Mouse (Mus musculus): ENCODE results near the gene Rabac1. TPM values are rescaled to one million over a fixed set of nuclear protein-coding genes. Genes with fewer than 3 reads are reported as not detected.

The Rabac1 gene
- 91.3 and 101 TPM in 2 replicates for polyA plus RNA-seq (2014; fragmentation: Nextera tagmentation; extraction: Ambion mirVana)

DNA sequence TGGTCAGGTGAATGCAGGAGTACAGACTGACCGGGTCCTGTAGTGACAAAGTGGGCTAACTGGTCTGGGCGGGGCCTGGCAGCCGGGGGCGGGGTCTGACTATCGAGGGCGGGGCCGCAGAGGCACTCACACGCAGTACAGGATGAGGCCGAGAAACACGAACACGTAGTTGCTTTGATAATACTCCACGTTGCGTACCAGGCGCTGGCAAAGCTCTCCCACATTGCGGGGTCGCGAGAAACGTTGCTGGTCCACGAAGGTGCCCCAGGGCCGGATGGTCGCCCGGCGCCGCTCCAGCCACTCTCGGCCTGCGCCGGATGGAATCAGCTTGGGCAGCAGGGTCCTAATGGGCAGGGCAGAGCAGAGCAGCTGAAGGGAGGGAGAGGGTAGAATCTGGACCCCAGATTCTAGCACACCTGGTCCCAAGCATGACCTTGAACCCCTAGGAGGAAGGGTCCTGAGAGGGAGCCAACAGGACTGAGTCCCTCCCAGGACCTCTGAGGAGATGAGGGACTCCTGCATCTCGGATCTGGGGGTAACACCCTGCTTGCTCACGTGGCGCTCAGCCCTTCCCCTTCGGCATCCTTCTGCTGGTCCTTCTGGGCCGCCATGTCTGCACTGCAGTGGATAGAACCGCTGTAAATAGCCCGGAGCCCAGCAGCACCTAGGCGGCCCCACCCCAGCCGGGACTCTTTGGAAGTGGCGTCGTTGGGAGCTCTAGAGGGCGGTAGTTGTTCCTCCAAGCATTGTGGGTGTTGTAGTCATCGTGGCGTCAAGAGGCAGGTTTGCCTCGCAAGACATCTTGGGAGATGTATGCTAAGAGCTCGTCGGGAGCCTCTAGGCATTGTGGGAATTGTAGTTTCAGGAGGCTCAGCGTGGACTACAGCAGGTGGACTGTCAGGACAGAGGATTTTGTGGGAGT lies at the start of gene Rabac1:
Gene Rabac1 (minus strand): TSS at position 783 of the 922 bp plus-strand sequence.
- peak within 1 kb of the TSS; percentile 69 for H3K4me3 ChIP-seq (ENCODE audit: low read depth, low read length)
- no peaks in the 10 kb centered on the region for H3K36me3 ChIP-seq (ENCODE audit: control insufficient read depth, insufficient read depth, low read length)
- no peaks in the 10 kb centered on the region for H3K27me3 ChIP-seq (replicated peaks; ENCODE audit: control insufficient read depth, insufficient read depth, low read length)
- WGBS = under 1% methylated on average over 45 of the region's 45 CpGs
- ATAC-seq (replicated peaks; ENCODE audit: low FRiP score) (peak; percentile 90), DNase-seq (ENCODE audit: low spot score) (peak; percentile 88)
- H3K27ac ChIP-seq (ENCODE audit: low read depth, low read length) = peak within 1 kb of the TSS; percentile 74
- no peaks in the 10 kb centered on the region; the same call in 1 of the 2 replicates for H3K4me1 ChIP-seq (replicated peaks; ENCODE audit: control insufficient read depth, insufficient read depth, low read length)
- H3K9ac ChIP-seq (ENCODE audit: low read depth, low read length) = peak within 1 kb of the TSS; percentile 67
- no peaks in the 10 kb centered on the region for H3K9me3 ChIP-seq (ENCODE audit: control insufficient read depth, low read length)
- H3K4me2 ChIP-seq = peak within 1 kb of the TSS; percentile 79

DNA sequence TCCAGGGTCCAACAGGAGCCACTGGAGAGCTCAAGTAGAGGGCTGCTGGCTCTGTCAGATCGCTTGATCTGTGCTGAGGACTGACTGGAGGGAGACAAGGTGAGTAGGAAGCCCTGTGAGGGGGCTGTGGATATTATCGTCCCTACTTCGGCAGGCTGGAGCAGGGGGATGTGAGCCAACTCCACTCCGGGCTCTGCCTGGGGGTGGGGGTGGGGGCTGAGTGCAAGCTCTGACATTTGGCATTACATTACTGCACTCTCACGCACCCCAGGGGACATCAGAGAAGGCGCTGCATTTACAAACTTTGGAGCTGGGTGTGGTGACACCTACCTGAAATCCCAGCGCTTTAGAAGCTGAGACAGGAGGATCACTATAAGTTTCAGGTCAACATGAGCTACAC lies 39.0 kb upstream of the Rabac1 start:
- H3K9me3 ChIP-seq (ENCODE audit: control insufficient read depth, low read length) = no peaks in the 10 kb centered on the region
- 0 out of 2 replicates have a peak, but pooled peaks cover 6% of the 10 kb centered on the region for H3K4me1 ChIP-seq (replicated peaks; ENCODE audit: control insufficient read depth, insufficient read depth, low read length)
- H3K36me3 ChIP-seq (ENCODE audit: control insufficient read depth, insufficient read depth, low read length) = no peaks in the 10 kb centered on the region; the same call in 1 of the 2 replicates
- no peak overlapping the region for H3K27ac ChIP-seq (ENCODE audit: low read depth, low read length)
- H3K4me2 ChIP-seq = no peak overlapping the region
- DNase-seq (ENCODE audit: low spot score) (no peak), ATAC-seq (replicated peaks; ENCODE audit: low FRiP score) (no peak)
- peaks cover 56% of the 10 kb centered on the region for H3K27me3 ChIP-seq (replicated peaks; ENCODE audit: control insufficient read depth, insufficient read depth, low read length)
- no peak overlapping the region for H3K9ac ChIP-seq (ENCODE audit: low read depth, low read length)
- H3K4me3 ChIP-seq (ENCODE audit: low read depth, low read length) = no peak overlapping the region
- WGBS = 49% methylated on average over 7 of the region's 7 CpGs

DNA sequence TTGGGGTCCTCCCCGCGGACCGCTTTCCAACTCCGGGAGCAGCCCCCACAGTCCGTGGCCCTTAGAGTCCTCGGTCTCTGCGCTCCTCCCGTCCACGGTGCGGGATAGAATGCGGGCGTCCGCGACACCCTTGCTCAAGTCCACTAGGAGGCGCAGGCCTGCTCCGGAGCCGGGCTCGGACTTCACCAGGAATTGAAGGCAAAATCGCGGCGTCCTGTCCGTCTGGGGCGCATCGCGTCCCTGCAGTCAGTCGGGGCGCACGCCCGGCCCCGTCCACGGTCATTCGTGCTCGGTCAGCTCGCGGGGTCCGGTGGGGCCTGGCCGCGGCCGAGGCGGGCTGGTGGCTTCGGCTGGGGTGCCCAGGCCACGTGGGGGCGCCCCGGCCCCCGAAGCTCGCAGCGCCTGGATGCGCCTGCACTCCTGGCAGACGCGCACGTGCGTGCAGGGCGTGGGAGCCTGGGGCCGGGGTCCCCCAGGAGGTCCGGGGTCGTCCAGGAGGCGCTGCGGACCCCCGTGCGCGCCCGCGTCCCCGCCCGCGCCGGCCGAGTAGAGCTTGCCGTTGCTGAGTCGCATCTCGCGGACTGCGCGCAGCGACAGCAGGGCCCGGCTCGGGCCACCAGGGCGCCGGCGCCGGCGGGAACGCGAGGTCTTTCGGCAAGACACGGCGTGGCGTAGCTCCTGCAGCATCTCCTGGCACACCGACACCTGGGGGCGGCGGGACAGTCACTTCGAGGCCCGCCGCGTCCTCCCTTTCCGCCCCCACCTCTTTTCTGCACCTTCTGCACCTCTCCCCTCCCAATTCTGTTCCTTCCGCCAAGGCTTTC lies 37.7 kb upstream of the Rabac1 start:
- H3K4me2 ChIP-seq = peak overlapping the region; percentile 65
- H3K36me3 ChIP-seq (ENCODE audit: control insufficient read depth, insufficient read depth, low read length) = no peaks in the 10 kb centered on the region; the same call in 1 of the 2 replicates
- no peak overlapping the region for H3K27ac ChIP-seq (ENCODE audit: low read depth, low read length)
- DNase-seq (ENCODE audit: low spot score) (peak; percentile 64), ATAC-seq (replicated peaks; ENCODE audit: low FRiP score) (peak; percentile 46; the same call in 1 of the 2 replicates)
- WGBS = 3% methylated on average over 96 of the region's 97 CpGs
- peak overlapping the region; percentile 37 for H3K4me3 ChIP-seq (ENCODE audit: low read depth, low read length)
- H3K9ac ChIP-seq (ENCODE audit: low read depth, low read length) = no peak overlapping the region
- H3K9me3 ChIP-seq (ENCODE audit: control insufficient read depth, low read length) = no peaks in the 10 kb centered on the region
- peaks cover 8% of the 10 kb centered on the region for H3K4me1 ChIP-seq (replicated peaks; ENCODE audit: control insufficient read depth, insufficient read depth, low read length)
- peaks cover 69% of the 10 kb centered on the region for H3K27me3 ChIP-seq (replicated peaks; ENCODE audit: control insufficient read depth, insufficient read depth, low read length)

DNA sequence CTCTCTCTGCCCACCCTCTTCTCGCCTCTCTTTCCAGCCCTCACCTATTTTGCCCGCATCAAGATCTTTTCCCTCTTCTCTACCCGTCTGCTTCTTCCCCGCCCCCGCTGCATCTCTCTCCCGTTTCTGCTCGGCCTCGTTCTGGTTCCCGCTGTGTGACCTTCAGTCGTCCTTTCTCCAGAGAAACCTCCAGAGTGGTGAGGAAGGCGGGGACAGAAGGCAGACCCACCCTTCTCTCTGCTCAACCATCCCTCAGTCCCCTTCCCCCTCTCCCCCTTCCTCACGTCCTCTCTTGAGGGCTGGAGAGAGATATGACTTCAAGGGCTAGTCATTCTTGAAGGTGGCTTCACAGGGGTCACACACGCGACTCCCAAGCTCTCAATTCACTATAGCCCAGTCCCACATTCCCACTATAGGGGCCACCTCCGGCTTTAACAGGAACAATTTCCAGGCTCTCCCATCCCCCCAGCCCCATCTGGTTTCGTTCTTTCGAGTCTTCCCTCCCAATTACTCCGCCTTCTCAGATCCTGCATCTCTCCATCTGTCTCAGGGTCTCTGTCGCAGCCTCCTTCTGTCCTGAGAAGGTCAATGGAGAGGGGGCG lies 36.6 kb upstream of the Rabac1 start:
- no peak overlapping the region for H3K9ac ChIP-seq (ENCODE audit: low read depth, low read length)
- 13% methylated on average over 20 of the region's 20 CpGs for WGBS
- H3K27me3 ChIP-seq (replicated peaks; ENCODE audit: control insufficient read depth, insufficient read depth, low read length) = peaks cover 80% of the 10 kb centered on the region
- ATAC-seq (replicated peaks; ENCODE audit: low FRiP score) (no peak), DNase-seq (ENCODE audit: low spot score) (no peak)
- H3K4me1 ChIP-seq (replicated peaks; ENCODE audit: control insufficient read depth, insufficient read depth, low read length) = peaks cover 11% of the 10 kb centered on the region
- H3K4me3 ChIP-seq (ENCODE audit: low read depth, low read length) = no peak overlapping the region
- H3K4me2 ChIP-seq = no peak overlapping the region
- no peak overlapping the region for H3K27ac ChIP-seq (ENCODE audit: low read depth, low read length)
- no peaks in the 10 kb centered on the region for H3K9me3 ChIP-seq (ENCODE audit: control insufficient read depth, low read length)
- H3K36me3 ChIP-seq (ENCODE audit: control insufficient read depth, insufficient read depth, low read length) = no peaks in the 10 kb centered on the region; the same call in 1 of the 2 replicates

DNA sequence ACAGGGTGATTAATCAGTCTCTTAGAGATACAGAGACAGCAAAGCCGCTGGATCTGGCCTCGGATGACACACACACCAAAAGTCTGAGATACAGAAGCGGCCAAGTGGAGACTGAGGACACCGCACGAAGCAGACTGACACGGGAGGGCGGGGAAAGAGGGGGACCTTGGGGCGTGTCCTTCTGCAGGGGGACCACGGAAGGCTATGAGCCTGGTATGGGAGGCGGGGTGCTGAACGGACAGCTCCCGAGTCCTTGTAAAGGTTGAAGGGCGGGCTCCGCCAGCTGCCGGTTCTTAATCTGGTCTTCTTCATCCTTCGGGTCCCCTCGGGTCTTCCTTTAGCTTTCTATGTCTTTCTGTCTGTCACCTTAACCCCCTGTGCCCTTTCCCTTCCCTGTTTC lies 36.1 kb upstream of the Rabac1 start:
- no peaks in the 10 kb centered on the region; the same call in 1 of the 2 replicates for H3K36me3 ChIP-seq (ENCODE audit: control insufficient read depth, insufficient read depth, low read length)
- no peak overlapping the region for H3K4me3 ChIP-seq (ENCODE audit: low read depth, low read length)
- no peak overlapping the region for H3K4me2 ChIP-seq
- DNase-seq (ENCODE audit: low spot score) (peak; percentile 76), ATAC-seq (replicated peaks; ENCODE audit: low FRiP score) (no peak)
- 3% methylated on average over 17 of the region's 17 CpGs for WGBS
- H3K9me3 ChIP-seq (ENCODE audit: control insufficient read depth, low read length) = no peaks in the 10 kb centered on the region
- H3K27me3 ChIP-seq (replicated peaks; ENCODE audit: control insufficient read depth, insufficient read depth, low read length) = peaks cover 86% of the 10 kb centered on the region
- no peak overlapping the region for H3K27ac ChIP-seq (ENCODE audit: low read depth, low read length)
- peaks cover 11% of the 10 kb centered on the region for H3K4me1 ChIP-seq (replicated peaks; ENCODE audit: control insufficient read depth, insufficient read depth, low read length)
- no peak overlapping the region for H3K9ac ChIP-seq (ENCODE audit: low read depth, low read length)

DNA sequence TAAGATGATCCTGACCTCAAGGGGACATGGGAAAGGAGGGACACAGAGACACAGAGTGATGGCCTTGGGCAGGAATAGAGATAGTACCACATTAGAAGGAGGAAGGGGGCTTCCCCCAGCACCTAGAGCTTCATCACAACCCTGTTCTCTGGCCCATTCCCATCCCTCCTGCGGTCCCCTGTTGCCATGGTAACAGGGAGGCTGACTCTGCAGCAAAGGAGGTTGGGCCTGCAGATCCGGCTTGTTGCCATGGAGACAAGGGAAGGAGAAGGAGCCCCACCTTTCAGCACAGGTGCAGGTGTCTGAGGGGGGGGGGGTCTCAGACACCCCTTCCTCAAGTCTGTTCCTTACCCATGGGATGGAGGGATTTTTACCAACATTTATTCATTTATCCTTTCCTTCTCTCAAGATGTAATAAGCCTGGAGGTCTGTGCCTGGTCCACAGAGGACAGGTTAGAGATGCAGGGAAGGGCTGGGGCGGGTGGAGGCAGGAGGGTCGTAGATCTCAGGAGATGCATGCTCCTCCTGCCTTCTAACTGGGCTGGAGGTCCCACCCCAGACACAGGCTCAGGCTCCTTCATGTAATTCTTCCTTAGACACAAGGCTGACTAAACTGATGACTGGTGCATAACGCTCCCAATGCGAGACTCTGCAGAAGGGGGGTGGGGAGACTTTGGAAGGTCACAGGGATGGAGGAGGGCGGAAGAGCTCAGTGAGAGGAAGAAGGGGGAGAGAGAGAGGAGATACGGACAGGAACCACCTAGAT lies 35.2 kb upstream of the Rabac1 start:
- Histone ChIP-seq H3K27ac (ENCODE audit: low read depth, low read length) (no peak overlapping the region), H3K4me2 (no peak overlapping the region), H3K4me3 (ENCODE audit: low read depth, low read length) (no peak overlapping the region), H3K4me1 (replicated peaks; ENCODE audit: control insufficient read depth, insufficient read depth, low read length) (peaks cover 11% of the 10 kb centered on the region), H3K9ac (ENCODE audit: low read depth, low read length) (no peak overlapping the region), H3K36me3 (ENCODE audit: control insufficient read depth, insufficient read depth, low read length) (no peaks in the 10 kb centered on the region), H3K9me3 (ENCODE audit: control insufficient read depth, low read length) (no peaks in the 10 kb centered on the region), H3K27me3 (replicated peaks; ENCODE audit: control insufficient read depth, insufficient read depth, low read length) (peaks cover 90% of the 10 kb centered on the region)
- WGBS = 34% methylated on average over 8 of the region's 8 CpGs
- DNase-seq (ENCODE audit: low spot score) (no peak), ATAC-seq (replicated peaks; ENCODE audit: low FRiP score) (no peak)

DNA sequence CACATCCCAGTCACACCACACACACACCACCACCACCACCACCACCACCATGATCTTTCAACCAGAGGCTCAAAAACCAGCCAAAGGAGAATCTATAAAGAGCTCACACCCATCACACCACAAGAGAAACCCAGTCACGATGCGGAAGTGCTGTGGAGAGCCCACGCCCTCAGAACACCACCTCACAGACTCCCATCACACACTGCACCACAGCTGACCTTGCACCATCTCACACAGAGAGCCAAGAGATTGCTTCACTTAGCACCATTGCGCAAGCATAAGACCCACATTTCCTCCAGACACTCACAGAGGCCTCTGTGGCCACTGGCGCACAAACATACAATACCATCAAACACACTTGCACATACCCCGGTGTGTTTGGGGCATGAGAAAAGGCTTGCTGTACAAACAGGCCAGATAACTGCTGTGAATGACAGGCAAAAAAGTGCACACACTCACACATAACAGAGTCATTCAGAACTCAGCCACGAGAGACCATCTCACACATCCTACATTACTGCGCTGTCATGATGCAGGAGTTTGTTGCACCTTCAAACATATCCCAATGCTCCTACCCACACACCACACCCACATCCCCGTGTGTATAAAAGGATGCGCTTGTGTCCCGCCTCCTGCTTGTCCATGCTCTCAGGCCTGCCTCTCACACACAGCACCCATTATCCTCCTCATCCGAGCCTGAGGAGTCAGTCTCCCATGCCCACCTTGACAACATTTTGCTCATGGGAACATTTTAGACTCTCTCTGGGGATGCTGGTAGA lies 34.2 kb upstream of the Rabac1 start:
- Histone ChIP-seq H3K9me3 (ENCODE audit: control insufficient read depth, low read length) (no peaks in the 10 kb centered on the region), H3K4me3 (ENCODE audit: low read depth, low read length) (no peak overlapping the region), H3K4me1 (replicated peaks; ENCODE audit: control insufficient read depth, insufficient read depth, low read length) (peaks cover 11% of the 10 kb centered on the region), H3K27me3 (replicated peaks; ENCODE audit: control insufficient read depth, insufficient read depth, low read length) (peaks cover 85% of the 10 kb centered on the region), H3K9ac (ENCODE audit: low read depth, low read length) (no peak overlapping the region), H3K4me2 (no peak overlapping the region), H3K36me3 (ENCODE audit: control insufficient read depth, insufficient read depth, low read length) (no peaks in the 10 kb centered on the region), H3K27ac (ENCODE audit: low read depth, low read length) (no peak overlapping the region)
- ATAC-seq (replicated peaks; ENCODE audit: low FRiP score) = no peak
- WGBS = 72% methylated on average over 12 of the region's 12 CpGs
- no peak for DNase-seq (ENCODE audit: low spot score)
